Mouse (Mus musculus): Measurements from ENCODE around the gene Eif5a2. TPM values are rescaled to one million over a fixed set of nuclear protein-coding genes. Genes with fewer than 3 reads are reported as not detected.
A peak's percentile ranks its signal among the peaks of the same experiment; 100 is the strongest.
"Not testable (repeated sequence)": the region's sequence is repeated elsewhere in the genome, so short reads cannot be mapped to it uniquely, and the experiment has no call there.

Gene Eif5a2
- polyA plus RNA-seq, 1 experiment = 7.2 TPM

DNA sequence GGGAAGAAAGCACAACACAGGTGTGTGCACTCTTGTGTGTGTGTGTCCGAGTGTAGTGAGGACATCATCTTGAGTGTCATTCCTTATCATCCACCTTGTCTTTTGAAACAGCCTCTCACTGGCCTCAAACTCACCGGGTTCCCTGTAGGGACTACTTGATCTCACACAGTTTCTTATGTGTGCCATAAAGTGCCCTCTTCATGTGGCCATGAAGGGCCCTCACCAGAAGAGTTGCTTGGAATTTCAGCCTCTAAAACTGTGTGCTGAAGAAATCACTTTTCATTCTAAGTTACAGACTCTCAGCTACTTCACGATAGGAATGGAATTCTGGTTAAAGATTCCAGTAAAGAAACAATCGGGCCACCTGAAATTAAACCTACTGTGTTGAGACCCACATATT is 14.1 kb upstream of the Eif5a2 start:
- no peak overlapping the region for H3K27ac ChIP-seq (ENCODE audit: insufficient read depth, low read depth, low read length)
- no peak for TF ChIP-seq POLR2A (IDR thresholded peaks at IDR 0.05; ENCODE audit: borderline replicate concordance, low read depth, low read length)
- TF ChIP-seq CTCF (IDR thresholded peaks at IDR 0.05; ENCODE audit: low read depth, low read length) = no peak
- H3K4me1 ChIP-seq (ENCODE audit: control insufficient read depth, insufficient read depth, low read length) = no peaks in the 10 kb centered on the region
- H3K4me3 ChIP-seq (ENCODE audit: insufficient read depth, low read length) = no peak overlapping the region

DNA sequence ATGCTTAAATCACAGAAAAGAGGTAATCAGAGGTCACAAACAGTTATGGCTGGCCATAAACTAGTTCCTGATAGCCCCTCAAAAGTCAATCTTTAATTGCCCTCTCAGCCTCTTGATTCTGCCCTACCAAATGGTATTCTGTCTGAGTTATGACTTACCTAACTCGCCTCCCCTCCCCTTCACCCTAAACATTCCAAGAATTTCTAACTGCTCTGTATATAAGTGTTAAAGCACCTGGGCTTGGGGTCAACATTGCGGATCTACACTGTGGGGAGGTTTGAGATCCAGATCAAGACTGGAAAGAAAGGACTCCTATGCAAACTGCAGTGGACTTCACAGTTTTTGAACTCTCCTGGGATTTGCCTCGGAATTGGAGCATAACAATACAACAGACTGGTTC is 12.9 kb upstream of the Eif5a2 start:
- TF ChIP-seq POLR2A (IDR thresholded peaks at IDR 0.05; ENCODE audit: borderline replicate concordance, low read depth, low read length) = no peak
- H3K4me3 ChIP-seq (ENCODE audit: insufficient read depth, low read length) = no peak overlapping the region
- no peaks in the 10 kb centered on the region for H3K4me1 ChIP-seq (ENCODE audit: control insufficient read depth, insufficient read depth, low read length)
- H3K27ac ChIP-seq (ENCODE audit: insufficient read depth, low read depth, low read length) = no peak overlapping the region

DNA sequence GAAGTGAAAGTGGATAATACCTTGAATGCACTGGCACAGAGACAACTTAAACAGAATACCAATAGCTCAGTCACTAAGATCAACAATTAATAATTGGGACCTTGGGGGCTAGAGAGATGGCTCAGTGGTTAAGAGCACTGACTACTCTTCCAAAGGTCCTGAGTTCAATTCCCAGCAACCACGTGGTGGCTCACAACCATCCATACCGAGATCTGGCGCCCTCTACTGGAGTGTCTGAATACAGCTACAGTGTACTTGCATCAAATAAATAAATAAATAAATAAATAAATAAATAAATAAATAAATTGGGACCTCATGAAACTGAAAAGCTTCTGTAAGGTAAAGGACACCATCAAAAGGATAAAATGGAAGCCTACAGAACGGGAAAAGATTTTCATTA is 8.2 kb upstream of the Eif5a2 start:
- not testable (repeated sequence) for H3K27ac ChIP-seq (ENCODE audit: insufficient read depth, low read depth, low read length); H3K4me3 ChIP-seq (ENCODE audit: insufficient read depth, low read length); H3K4me1 ChIP-seq (ENCODE audit: control insufficient read depth, insufficient read depth, low read length)
- 0 out of 2 replicates have a peak, but pooled peaks have one; percentile 14 for TF ChIP-seq CTCF (IDR thresholded peaks at IDR 0.05; ENCODE audit: low read depth, low read length)

DNA sequence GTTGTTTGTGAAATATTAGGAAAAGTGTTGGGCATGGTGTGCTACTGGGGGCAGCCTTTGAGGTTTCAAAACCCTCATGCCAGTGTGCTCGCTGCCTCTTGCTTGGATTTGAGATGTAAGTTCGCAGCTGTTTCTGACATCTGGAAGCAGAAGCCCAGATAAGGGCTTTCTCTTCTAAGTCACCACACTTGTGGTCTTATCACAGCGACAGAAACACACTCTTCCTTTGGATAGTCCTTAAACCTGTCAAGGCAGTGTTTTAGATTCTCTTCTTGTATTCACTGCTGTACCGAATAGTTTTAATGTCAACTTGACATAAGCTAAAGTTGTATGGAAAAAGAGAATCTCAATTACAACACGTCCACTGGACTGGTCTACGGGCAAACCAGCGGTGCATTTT is 5.7 kb upstream of the Eif5a2 start:
- Histone ChIP-seq H3K4me1 (ENCODE audit: control insufficient read depth, insufficient read depth, low read length) (no peaks in the 10 kb centered on the region), H3K4me3 (ENCODE audit: insufficient read depth, low read length) (no peak overlapping the region), H3K27ac (ENCODE audit: insufficient read depth, low read depth, low read length) (no peak overlapping the region)
- TF ChIP-seq CTCF (IDR thresholded peaks at IDR 0.05; ENCODE audit: low read depth, low read length) (no peak), POLR2A (IDR thresholded peaks at IDR 0.05; ENCODE audit: borderline replicate concordance, low read depth, low read length) (no peak)

DNA sequence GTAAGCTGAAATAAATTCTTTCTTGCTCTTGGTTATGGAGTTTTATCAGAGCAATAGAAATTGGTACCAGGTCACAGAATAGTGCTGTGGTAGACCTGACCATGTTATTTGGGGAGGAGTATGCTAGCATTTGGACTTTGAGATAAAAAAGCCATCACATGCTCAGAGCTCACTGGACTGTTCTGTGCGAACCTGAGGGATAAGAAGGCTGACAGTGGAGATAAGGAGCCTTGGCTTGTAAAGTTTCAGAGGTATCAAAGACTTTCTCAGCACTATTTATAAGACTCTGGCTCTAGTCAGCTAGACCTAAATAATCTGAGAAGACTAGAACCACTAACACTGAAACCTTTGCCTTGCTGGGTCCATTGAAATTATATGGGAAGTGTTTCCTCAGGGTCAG is 5.1 kb upstream of the Eif5a2 start:
- Histone ChIP-seq H3K4me3 (ENCODE audit: insufficient read depth, low read length) (no peak overlapping the region), H3K27ac (ENCODE audit: insufficient read depth, low read depth, low read length) (no peak overlapping the region), H3K4me1 (ENCODE audit: control insufficient read depth, insufficient read depth, low read length) (no peaks in the 10 kb centered on the region)
- no peak for TF ChIP-seq POLR2A (IDR thresholded peaks at IDR 0.05; ENCODE audit: borderline replicate concordance, low read depth, low read length)
- TF ChIP-seq CTCF (IDR thresholded peaks at IDR 0.05; ENCODE audit: low read depth, low read length) = no peak

DNA sequence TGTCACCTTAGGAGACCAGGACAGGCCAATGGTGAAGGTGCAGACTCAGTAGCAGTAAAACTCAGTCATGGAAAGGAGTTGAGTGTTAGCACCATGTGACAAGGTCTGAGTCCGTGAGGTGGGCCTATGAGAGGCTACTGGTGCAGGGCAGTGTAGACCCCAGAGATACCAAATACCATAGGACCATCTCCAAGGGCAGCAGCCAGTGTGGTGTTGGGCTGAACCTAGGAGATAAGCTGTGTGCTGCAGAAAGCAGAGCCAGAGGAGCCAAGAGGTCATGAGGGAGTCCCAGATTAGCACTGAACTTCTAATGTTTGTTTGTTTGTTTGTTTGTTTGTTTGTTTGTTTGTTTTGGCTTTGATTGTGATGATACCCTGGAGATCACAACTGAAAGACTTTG is 4.6 kb upstream of the Eif5a2 start:
- Histone ChIP-seq H3K4me1 (ENCODE audit: control insufficient read depth, insufficient read depth, low read length) (no peaks in the 10 kb centered on the region), H3K4me3 (ENCODE audit: insufficient read depth, low read length) (no peak overlapping the region), H3K27ac (ENCODE audit: insufficient read depth, low read depth, low read length) (no peak overlapping the region)
- TF ChIP-seq CTCF (IDR thresholded peaks at IDR 0.05; ENCODE audit: low read depth, low read length) = no peak
- TF ChIP-seq POLR2A (IDR thresholded peaks at IDR 0.05; ENCODE audit: borderline replicate concordance, low read depth, low read length) = no peak

DNA sequence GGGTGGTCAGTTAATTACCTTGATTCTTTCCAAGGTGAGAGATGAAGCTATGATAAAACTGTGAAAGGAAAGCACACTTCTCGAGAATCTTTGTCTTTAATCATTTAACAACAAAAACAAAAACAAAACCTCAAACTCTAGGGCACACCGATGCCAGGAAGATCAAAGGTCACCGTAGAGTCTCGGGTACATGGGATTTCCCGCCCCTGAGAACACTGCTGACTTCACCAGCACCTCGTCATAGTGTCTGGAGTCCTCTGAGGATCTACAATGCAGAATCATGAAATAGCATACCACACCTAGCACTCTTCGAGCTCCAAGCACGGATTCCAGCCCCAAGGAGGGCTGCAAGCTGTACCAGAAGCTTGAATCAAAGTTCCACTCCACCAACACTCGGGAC is 565 bp upstream of the Eif5a2 start:
- H3K27ac ChIP-seq (ENCODE audit: insufficient read depth, low read depth, low read length) = no peak overlapping the region
- H3K4me3 ChIP-seq (ENCODE audit: insufficient read depth, low read length) = 0 out of 2 replicates have a peak overlapping the region, but pooled peaks have one; percentile 16
- TF ChIP-seq POLR2A (IDR thresholded peaks at IDR 0.05; ENCODE audit: borderline replicate concordance, low read depth, low read length) = no peak
- H3K4me1 ChIP-seq (ENCODE audit: control insufficient read depth, insufficient read depth, low read length) = peaks cover 6% of the 10 kb centered on the region

DNA sequence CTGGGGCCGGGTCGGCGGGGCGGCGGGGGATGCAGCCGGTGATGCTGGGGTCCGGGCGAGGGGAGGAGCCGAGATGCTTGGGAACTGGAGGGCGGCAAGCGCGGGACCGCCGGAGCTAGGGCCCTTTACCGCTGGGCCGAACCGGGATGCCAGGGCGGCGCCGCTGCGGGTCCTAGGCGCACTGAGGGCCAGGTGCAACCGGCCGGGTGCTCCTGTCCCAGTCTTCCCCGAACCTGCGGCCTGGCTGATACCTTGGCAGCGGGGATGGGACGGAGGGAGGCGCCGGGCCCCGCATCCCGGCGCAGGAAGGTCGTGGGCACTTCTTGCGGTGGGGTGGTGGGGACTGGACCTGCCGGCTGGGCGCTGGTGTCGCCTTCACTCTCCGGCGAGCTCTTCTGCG is 346 bp downstream of the Eif5a2 start:
- Histone ChIP-seq H3K4me3 (ENCODE audit: insufficient read depth, low read length) (peak overlapping the region; percentile 77), H3K27ac (ENCODE audit: insufficient read depth, low read depth, low read length) (no peak overlapping the region), H3K4me1 (ENCODE audit: control insufficient read depth, insufficient read depth, low read length) (peaks cover 6% of the 10 kb centered on the region)
- TF ChIP-seq POLR2A (IDR thresholded peaks at IDR 0.05; ENCODE audit: borderline replicate concordance, low read depth, low read length) (no peak), CTCF (IDR thresholded peaks at IDR 0.05; ENCODE audit: low read depth, low read length) (no peak)

DNA sequence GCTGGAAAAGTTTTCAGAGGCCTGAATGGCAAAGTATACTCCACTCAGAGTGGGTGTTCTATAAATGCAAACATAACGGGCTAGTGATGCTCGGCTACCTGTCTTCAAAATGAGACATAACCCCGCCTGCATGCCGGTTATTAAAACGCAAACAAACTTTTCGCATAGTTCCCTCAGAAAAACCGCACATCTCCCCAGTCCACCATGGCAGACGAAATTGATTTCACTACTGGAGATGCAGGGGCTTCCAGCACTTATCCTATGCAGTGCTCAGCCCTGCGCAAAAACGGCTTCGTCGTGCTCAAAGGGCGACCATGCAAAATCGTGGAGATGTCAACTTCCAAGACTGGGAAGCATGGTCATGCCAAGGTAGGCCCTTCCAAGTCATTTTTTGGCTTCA is 772 bp downstream of the Eif5a2 start:
- no peak overlapping the region for H3K27ac ChIP-seq (ENCODE audit: insufficient read depth, low read depth, low read length)
- H3K4me1 ChIP-seq (ENCODE audit: control insufficient read depth, insufficient read depth, low read length) = peaks cover 6% of the 10 kb centered on the region
- peak overlapping the region; percentile 77 for H3K4me3 ChIP-seq (ENCODE audit: insufficient read depth, low read length)
- TF ChIP-seq CTCF (IDR thresholded peaks at IDR 0.05; ENCODE audit: low read depth, low read length) = no peak
- TF ChIP-seq POLR2A (IDR thresholded peaks at IDR 0.05; ENCODE audit: borderline replicate concordance, low read depth, low read length) = no peak

DNA sequence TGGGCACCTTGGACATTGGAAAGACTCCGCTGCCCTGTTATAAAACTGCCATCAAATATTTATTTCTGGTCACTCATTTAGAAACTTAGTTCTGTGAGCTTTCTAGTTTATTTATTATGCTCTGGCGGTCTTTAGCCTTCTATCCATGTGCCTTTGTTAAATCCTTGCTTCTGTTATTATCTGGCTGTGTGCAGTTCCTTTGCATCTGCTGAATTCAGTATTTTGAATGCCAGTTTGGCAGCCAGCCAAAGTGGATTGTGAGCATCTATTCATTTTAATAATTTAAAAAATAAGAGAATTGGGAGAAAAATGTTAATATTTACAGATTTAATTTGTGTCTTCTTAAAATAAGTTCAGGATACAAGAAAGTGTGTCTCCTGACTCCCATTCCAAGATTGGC is 3.1 kb downstream of the Eif5a2 start:
- peaks cover 6% of the 10 kb centered on the region for H3K4me1 ChIP-seq (ENCODE audit: control insufficient read depth, insufficient read depth, low read length)
- no peak overlapping the region for H3K27ac ChIP-seq (ENCODE audit: insufficient read depth, low read depth, low read length)
- no peak overlapping the region for H3K4me3 ChIP-seq (ENCODE audit: insufficient read depth, low read length)
- TF ChIP-seq CTCF (IDR thresholded peaks at IDR 0.05; ENCODE audit: low read depth, low read length) (no peak), POLR2A (IDR thresholded peaks at IDR 0.05; ENCODE audit: borderline replicate concordance, low read depth, low read length) (no peak)

DNA sequence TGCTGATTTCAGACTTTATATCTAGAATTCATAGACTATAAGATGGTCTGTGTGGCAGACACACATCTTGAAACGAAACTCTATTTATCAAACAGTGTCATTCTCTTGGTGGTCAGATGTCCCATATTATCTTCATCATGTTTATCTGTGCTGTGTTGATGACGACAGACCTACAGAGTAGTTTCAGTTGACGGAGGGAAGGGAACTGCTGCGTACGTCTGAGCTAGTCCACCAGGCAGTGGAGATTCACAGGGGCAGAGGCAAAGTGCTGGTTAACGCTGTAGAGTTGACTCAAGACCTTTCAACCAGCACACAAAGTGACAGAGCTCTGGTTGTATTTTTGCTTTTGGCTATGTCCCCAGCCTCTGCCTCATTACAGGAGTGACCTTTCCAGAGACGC is 13.8 kb downstream of the Eif5a2 start:
- Histone ChIP-seq H3K4me1 (ENCODE audit: control insufficient read depth, insufficient read depth, low read length) (0 out of 2 replicates have a peak, but pooled peaks cover 2% of the 10 kb centered on the region), H3K27ac (ENCODE audit: insufficient read depth, low read depth, low read length) (no peak overlapping the region), H3K4me3 (ENCODE audit: insufficient read depth, low read length) (no peak overlapping the region)
- TF ChIP-seq POLR2A (IDR thresholded peaks at IDR 0.05; ENCODE audit: borderline replicate concordance, low read depth, low read length) = no peak
- no peak for TF ChIP-seq CTCF (IDR thresholded peaks at IDR 0.05; ENCODE audit: low read depth, low read length)

Measured in bone marrow macrophage, adult 2 months (primary cell).